Mouse (Mus musculus): ENCODE measurements around the gene Rps6ka5. TPM values are rescaled to one million over a fixed set of nuclear protein-coding genes. Genes with fewer than 3 reads are reported as not detected.

The Rps6ka5 gene
- polyA plus RNA-seq, 1 experiment from 2014 or later = 9.0 TPM

GRCm38 (mm10) chr12:100660076-100660475 lies 66.7 kb downstream of the Rps6ka5 start:
- no peak for DNase-seq (ENCODE audit: low spot score)

- no peak for DNase-seq (ENCODE audit: low spot score)
Measured at GRCm38 (mm10) chr12:100655972-100656371, 70.8 kb downstream of the Rps6ka5 start.

- DNase-seq (ENCODE audit: low spot score) = no peak
Measured at GRCm38 (mm10) chr12:100641936-100642335, 84.8 kb downstream of the Rps6ka5 start.

GRCm38 (mm10) chr12:100640726-100641125 lies 86.1 kb downstream of the Rps6ka5 start:
- DNase-seq (ENCODE audit: low spot score) = no peak

- peak; percentile 70 for DNase-seq (ENCODE audit: low spot score)
Measured at GRCm38 (mm10) chr12:100639680-100640079, 87.1 kb downstream of the Rps6ka5 start.

- no peak for DNase-seq (ENCODE audit: low spot score)
Measured at GRCm38 (mm10) chr12:100637886-100638285, 88.9 kb downstream of the Rps6ka5 start.

GRCm38 (mm10) chr12:100636733-100637132 lies 90.0 kb downstream of the Rps6ka5 start:
- no peak for DNase-seq (ENCODE audit: low spot score)

- DNase-seq (ENCODE audit: low spot score) = no peak
Measured at GRCm38 (mm10) chr12:100636299-100636633, 90.5 kb downstream of the Rps6ka5 start.

- DNase-seq (ENCODE audit: low spot score) = no peak
Measured at GRCm38 (mm10) chr12:100635601-100636298, 91.0 kb downstream of the Rps6ka5 start.

GRCm38 (mm10) chr12:100633231-100633630 lies 93.6 kb downstream of the Rps6ka5 start:
- DNase-seq (ENCODE audit: low spot score) = no peak

- no peak for DNase-seq (ENCODE audit: low spot score)
Measured at GRCm38 (mm10) chr12:100631286-100631685, 95.5 kb downstream of the Rps6ka5 start.

- no peak for DNase-seq (ENCODE audit: low spot score)
Measured at GRCm38 (mm10) chr12:100629126-100629920, 97.5 kb downstream of the Rps6ka5 start.

- no peak for DNase-seq (ENCODE audit: low spot score)
Measured at GRCm38 (mm10) chr12:100626991-100627677, 99.6 kb downstream of the Rps6ka5 start.

GRCm38 (mm10) chr12:100626273-100626990 lies 100.4 kb downstream of the Rps6ka5 start:
- no peak for DNase-seq (ENCODE audit: low spot score)

GRCm38 (mm10) chr12:100624854-100625447 lies 101.8 kb downstream of the Rps6ka5 start:
- no peak for DNase-seq (ENCODE audit: low spot score)

- no peak for DNase-seq (ENCODE audit: low spot score)
Measured at GRCm38 (mm10) chr12:100615251-100615650, 111.5 kb downstream of the Rps6ka5 start.

- DNase-seq (ENCODE audit: low spot score) = no peak
Measured at GRCm38 (mm10) chr12:100613878-100614277, 112.9 kb downstream of the Rps6ka5 start.

GRCm38 (mm10) chr12:100613192-100613700 lies 113.5 kb downstream of the Rps6ka5 start:
- DNase-seq (ENCODE audit: low spot score) = no peak

- DNase-seq (ENCODE audit: low spot score) = no peak
Measured at GRCm38 (mm10) chr12:100609766-100610165, 117.0 kb downstream of the Rps6ka5 start.

- no peak for DNase-seq (ENCODE audit: low spot score)
Measured at GRCm38 (mm10) chr12:100609064-100609463, 117.7 kb downstream of the Rps6ka5 start.

- peak; percentile 49 for DNase-seq (ENCODE audit: low spot score)
Measured at GRCm38 (mm10) chr12:100606733-100607132, 120.0 kb downstream of the Rps6ka5 start.
